Mouse (Mus musculus): ENCODE results near the gene Accsl. TPM values are rescaled to one million over a fixed set of nuclear protein-coding genes. Genes with fewer than 3 reads are reported as not detected.

Gene Accsl
- 0.09 and 0.51 TPM in 2 replicates for polyA plus RNA-seq (2016; fragmentation: Nextera tagmentation; extraction: Ambion mirVana)

DNA sequence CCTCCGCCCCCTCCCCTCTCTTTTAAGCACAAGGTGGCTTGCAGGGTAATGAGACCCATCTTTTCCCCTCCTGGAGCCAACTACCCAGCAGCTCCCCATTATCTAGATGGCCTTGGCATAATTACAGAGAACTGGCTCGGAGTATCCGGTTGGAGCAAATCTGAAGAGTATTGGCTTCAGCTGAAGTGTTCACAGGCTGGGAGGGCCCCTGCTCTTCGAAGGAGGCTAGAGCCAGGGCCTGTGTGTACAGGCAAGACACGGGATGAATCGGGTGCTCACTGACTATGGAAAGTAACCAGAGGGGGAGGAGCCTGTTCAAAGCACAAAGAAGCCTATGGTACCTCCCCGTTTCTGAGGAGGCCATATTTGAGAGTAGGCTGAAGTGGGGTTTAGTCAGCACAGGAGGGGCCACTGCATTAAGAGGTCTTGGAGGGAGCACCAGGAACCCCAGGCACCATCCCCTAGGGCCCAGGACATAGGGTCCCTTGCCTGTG, at the start of gene Accsl:
Gene Accsl, minus strand, starts transcription at position 51 of the 494 bp plus-strand sequence.
- WGBS = 74% methylated on average over 7 of the region's 7 CpGs
- no peaks in the 10 kb centered on the region for H3K27me3 ChIP-seq
- no peak within 1 kb of the TSS for H3K9ac ChIP-seq

DNA sequence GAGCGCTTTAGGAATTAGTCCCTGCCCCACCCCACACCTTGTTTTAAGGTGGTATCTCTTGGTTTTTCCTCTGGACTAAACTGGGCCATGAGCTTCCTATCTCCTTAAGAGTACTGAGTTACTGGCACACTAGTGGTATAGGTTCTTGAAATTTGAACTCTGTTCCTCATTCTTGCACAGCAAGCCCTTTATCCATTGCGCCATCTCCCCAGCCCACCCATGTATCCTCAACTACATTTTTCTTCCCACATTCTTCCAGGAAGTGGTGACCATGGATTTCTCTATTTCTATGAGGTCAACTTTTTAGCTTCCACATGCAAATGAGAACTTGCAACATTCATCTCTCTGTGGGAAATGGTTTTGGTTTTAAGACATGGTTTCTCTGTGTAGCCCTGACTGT, 44.6 kb upstream of the Accsl start:
- no peaks in the 10 kb centered on the region for H3K27me3 ChIP-seq
- no peaks in the 10 kb centered on the region for H3K9me3 ChIP-seq (replicated peaks)
- no peaks in the 10 kb centered on the region for H3K36me3 ChIP-seq
- H3K27ac ChIP-seq = no peak overlapping the region
- no peaks in the 10 kb centered on the region for H3K4me1 ChIP-seq
- H3K4me2 ChIP-seq (replicated peaks) = no peak overlapping the region
- ATAC-seq (ENCODE audit: low FRiP score) = no peak
- no peak overlapping the region for H3K4me3 ChIP-seq
- H3K9ac ChIP-seq = no peak overlapping the region
- WGBS = 92% methylated on average over 2 of the region's 2 CpGs

More for the DNA sequence above, at the start of gene Accsl:
- H3K4me2 ChIP-seq (replicated peaks) = no peak within 1 kb of the TSS
- no peak within 1 kb of the TSS for H3K4me3 ChIP-seq
- ATAC-seq (ENCODE audit: low FRiP score) = no peak
- no peaks in the 10 kb centered on the region for H3K36me3 ChIP-seq
- H3K9me3 ChIP-seq (replicated peaks) = no peaks in the 10 kb centered on the region
- no peak within 1 kb of the TSS for H3K27ac ChIP-seq
- H3K4me1 ChIP-seq = peaks cover 14% of the 10 kb centered on the region

DNA sequence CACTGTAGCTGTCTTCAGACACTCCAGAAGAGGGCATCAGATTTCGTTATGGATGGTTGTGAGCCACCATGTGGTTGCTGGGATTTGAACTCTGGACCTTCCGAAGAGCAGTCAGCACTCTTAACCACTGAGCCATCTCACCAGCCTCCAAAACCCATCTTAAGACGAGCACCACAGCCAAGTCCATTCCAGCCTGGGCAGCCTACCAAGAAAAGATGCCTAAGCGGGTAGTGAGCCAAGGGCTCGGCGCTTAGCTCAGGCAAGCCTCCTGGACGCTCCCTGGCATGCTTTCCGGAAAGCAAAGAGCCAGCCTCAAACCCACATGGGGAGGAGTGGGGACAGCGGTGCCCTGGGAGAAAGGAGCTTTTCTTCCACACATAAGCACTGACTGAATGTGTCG, 43.0 kb upstream of the Accsl start:
- Histone ChIP-seq H3K4me2 (replicated peaks) (no peak overlapping the region), H3K4me3 (no peak overlapping the region), H3K9ac (no peak overlapping the region), H3K4me1 (peaks cover 16% of the 10 kb centered on the region), H3K27me3 (no peaks in the 10 kb centered on the region), H3K9me3 (replicated peaks) (no peaks in the 10 kb centered on the region), H3K36me3 (no peaks in the 10 kb centered on the region), H3K27ac (no peak overlapping the region)
- ATAC-seq (ENCODE audit: low FRiP score) = no peak
- WGBS = 90% methylated on average over 10 of the region's 10 CpGs

DNA sequence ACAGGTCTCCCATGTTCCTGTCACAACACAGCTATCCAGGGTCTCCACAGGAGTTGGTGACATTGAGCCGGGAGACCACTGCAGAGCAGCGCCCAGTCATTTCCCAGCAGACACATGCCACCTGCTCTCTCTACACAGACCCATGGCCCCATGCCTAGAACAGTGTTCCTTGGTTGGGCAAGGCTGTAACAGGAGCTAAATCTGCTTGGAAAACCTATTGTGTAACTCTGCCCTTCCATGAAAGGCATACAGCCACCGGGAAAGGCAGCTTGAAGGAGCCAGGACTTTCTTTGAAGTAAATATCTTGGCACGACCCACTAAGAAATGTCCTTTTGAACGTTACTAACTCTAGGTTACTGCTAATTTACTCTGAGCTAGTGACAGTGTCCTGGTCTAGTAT, 40.8 kb upstream of the Accsl start:
- H3K27me3 ChIP-seq = no peaks in the 10 kb centered on the region
- ATAC-seq (ENCODE audit: low FRiP score) = no peak

DNA sequence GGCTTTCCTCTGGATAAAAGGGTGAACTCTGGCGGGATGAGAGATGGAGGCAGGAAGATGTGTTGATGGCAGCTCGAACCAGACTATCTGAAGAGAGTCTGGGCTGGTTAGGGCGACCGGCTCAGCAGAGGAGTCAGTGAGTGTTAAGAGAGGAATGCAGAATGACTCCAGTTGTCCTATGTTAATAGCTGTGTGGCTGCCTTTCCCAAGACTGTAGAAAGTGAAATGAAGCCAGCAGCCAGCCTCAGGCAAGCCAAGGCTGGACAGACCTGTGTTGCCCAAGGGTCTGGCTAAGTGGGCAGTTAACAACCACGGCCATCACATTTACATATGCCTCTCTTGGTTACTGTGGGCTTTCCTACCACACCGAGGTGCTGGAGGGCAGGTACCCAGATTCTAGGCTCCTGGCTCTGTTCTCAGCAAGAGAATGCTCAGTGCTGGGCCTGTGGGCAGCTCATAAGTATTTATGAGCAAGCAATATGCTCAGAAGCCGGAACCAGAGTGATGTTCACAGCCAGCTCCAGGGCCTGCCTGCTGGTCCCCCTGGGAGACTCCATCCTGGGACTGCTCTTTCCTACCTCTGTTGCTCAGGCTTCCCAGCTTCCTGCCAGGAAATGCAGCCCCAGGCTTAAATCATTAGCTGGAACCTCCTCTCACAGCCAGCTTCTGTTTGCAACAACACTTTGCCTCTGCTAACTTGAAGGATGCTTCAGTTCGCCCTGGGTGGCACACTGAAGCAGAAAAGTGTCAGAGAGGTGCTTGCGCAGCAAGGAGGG, 38.8 kb upstream of the Accsl start:
- ATAC-seq (ENCODE audit: low FRiP score) = peak; percentile 51
- H3K9ac ChIP-seq = no peak overlapping the region
- 66% methylated on average over 9 of the region's 9 CpGs for WGBS
- H3K9me3 ChIP-seq (replicated peaks) = no peaks in the 10 kb centered on the region
- H3K27ac ChIP-seq = peak overlapping the region; percentile 45
- H3K36me3 ChIP-seq = no peaks in the 10 kb centered on the region
- H3K4me3 ChIP-seq = no peak overlapping the region
- peaks cover 24% of the 10 kb centered on the region for H3K4me1 ChIP-seq
- H3K27me3 ChIP-seq = no peaks in the 10 kb centered on the region
- no peak overlapping the region for H3K4me2 ChIP-seq (replicated peaks)

More for the DNA sequence above, 40.8 kb upstream of the Accsl start:
- H3K4me1 ChIP-seq = peaks cover 24% of the 10 kb centered on the region
- no peak overlapping the region for H3K9ac ChIP-seq
- no peak overlapping the region for H3K27ac ChIP-seq
- H3K4me2 ChIP-seq (replicated peaks) = no peak overlapping the region
- H3K4me3 ChIP-seq = no peak overlapping the region
- no peaks in the 10 kb centered on the region for H3K36me3 ChIP-seq
- WGBS = 78% methylated on average over 5 of the region's 5 CpGs
- H3K9me3 ChIP-seq (replicated peaks) = no peaks in the 10 kb centered on the region

DNA sequence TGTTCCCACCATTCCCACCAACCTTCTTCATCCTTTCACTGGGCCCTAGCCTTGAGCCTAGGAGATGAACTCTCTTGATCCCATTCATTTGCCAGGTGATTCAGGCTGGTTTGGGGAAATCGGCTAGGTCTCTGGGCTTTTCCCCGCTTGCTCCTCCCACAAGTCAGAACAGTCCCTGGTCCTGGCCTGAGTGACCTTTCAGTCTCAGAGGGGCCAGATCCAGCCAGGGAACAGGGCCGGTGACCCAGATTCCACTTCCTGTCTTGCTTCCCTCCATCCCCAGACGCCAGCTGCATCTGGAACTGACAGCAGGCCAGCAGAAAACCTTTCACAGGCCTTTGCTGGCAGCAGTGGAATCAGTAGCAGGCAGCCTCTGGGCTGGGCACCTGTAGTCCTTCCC, 37.4 kb upstream of the Accsl start:
- Histone ChIP-seq H3K9me3 (replicated peaks) (no peaks in the 10 kb centered on the region), H3K27me3 (no peaks in the 10 kb centered on the region), H3K4me3 (no peak overlapping the region), H3K9ac (no peak overlapping the region), H3K4me1 (peaks cover 24% of the 10 kb centered on the region), H3K4me2 (replicated peaks) (no peak overlapping the region), H3K27ac (no peak overlapping the region), H3K36me3 (no peaks in the 10 kb centered on the region)
- 25% methylated on average over 4 of the region's 4 CpGs for WGBS
- ATAC-seq (ENCODE audit: low FRiP score) = no peak

DNA sequence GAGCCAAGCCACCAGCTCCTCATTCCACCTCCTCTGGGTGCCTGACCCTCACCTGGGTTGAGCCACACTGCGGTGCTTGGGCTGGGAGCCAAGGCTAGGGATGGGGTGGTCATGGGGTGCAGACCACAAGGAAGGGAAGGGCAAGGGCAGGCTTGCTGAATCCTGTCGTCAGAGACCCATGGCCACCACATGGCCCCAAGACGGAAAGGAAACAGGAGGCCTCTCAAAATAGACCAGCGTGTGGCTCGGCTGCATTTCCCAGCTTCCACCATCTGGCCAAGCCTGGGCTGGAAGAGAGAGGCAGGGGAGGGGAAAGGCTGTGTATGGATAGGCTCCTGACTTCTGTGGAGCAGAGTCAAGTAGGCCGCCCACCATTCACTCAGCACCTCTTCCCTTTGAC, 34.5 kb upstream of the Accsl start:
- Histone ChIP-seq H3K4me2 (replicated peaks) (no peak overlapping the region), H3K9me3 (replicated peaks) (no peaks in the 10 kb centered on the region), H3K4me3 (no peak overlapping the region), H3K27me3 (no peaks in the 10 kb centered on the region), H3K36me3 (no peaks in the 10 kb centered on the region), H3K4me1 (peaks cover 22% of the 10 kb centered on the region), H3K9ac (no peak overlapping the region), H3K27ac (no peak overlapping the region)
- no peak for ATAC-seq (ENCODE audit: low FRiP score)
- WGBS = 68% methylated on average over 6 of the region's 6 CpGs

DNA sequence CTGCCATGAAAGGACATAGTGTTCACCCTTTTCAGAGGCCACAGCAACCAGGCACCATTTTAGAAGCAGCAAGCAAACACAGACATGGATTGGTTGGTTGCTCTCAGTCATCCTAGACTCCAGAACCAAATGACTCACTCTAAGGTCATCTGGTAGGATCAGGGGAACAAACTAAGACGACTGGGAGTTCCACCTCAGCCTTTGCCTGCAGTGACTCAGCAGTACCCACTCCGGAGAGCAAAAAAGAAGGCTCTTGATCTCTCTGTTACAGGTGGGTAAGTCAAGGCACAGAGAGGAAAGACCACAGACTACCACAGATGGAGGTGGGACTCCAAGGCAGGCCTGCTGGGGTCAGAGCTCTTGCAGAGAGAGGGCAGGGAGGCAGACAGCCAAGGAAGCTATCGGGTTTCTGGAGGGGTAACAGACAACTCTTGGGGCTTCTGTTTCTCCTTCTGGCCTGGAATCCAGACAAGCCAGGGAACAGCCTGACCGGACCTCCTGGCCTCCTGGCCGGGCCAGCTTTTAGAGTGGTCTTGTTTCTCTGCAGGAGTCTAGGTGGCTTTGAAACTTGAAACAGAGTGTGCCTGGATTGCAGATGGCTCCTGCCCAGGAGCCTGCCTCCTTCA, 33.8 kb upstream of the Accsl start:
- H3K4me3 ChIP-seq = no peak overlapping the region
- peaks cover 16% of the 10 kb centered on the region for H3K4me1 ChIP-seq
- ATAC-seq (ENCODE audit: low FRiP score) = no peak
- no peaks in the 10 kb centered on the region for H3K9me3 ChIP-seq (replicated peaks)
- no peak overlapping the region for H3K9ac ChIP-seq
- H3K27me3 ChIP-seq = no peaks in the 10 kb centered on the region
- no peaks in the 10 kb centered on the region for H3K36me3 ChIP-seq
- WGBS = 65% methylated on average over 5 of the region's 5 CpGs
- H3K4me2 ChIP-seq (replicated peaks) = no peak overlapping the region
- no peak overlapping the region for H3K27ac ChIP-seq

DNA sequence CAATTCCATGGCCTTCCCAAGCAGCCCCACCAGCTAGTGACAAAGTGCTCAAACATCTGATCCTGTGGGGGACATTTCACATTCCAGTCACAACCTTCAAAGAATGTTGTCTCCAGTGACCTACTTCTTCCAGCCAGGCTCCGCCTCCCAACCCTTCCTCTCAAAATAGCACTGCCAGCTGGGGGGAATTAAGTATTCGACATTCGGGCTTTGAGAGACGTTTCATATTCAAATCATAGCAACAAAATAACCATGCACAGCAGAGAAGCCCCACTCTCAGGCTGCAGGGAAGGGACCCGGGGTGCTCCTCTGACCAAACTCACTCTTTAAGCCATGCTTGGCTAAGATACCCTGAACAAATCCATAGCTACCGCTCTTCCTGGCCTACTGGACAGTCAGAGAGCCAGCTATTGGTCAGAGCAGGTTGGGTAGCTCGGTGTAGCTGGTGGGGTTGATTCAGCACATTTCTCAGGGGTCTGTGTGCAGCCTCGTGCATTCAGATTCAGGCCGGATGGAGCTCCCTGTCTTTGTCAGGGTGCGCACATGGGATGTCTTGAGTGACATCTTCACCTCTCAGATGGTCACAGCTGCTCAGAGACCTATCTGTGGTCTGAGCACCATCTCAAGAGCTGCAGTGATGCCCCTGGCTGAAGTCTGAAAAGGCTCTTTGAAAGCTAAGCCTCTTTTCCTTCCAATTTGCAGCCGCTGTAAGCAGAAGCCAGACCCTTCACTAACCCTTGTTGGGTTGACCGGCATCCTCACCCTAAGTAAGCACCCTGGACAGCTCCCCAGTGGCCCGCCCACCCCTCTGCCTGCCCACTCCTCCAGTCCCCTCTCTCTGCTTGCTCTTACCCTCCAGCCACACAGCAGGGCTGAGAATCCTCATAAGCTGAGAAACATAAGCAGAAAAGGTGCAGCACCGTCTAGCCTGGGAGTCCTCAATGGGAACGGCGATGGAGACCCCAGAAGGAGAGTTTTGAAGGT, 30.7 kb upstream of the Accsl start:
- Histone ChIP-seq H3K4me2 (replicated peaks) (no peak overlapping the region), H3K36me3 (no peaks in the 10 kb centered on the region), H3K4me1 (no peaks in the 10 kb centered on the region), H3K27me3 (no peaks in the 10 kb centered on the region), H3K27ac (no peak overlapping the region), H3K9ac (no peak overlapping the region), H3K4me3 (no peak overlapping the region), H3K9me3 (replicated peaks) (no peaks in the 10 kb centered on the region)
- no peak for ATAC-seq (ENCODE audit: low FRiP score)
- WGBS = 49% methylated on average over 16 of the region's 16 CpGs

DNA sequence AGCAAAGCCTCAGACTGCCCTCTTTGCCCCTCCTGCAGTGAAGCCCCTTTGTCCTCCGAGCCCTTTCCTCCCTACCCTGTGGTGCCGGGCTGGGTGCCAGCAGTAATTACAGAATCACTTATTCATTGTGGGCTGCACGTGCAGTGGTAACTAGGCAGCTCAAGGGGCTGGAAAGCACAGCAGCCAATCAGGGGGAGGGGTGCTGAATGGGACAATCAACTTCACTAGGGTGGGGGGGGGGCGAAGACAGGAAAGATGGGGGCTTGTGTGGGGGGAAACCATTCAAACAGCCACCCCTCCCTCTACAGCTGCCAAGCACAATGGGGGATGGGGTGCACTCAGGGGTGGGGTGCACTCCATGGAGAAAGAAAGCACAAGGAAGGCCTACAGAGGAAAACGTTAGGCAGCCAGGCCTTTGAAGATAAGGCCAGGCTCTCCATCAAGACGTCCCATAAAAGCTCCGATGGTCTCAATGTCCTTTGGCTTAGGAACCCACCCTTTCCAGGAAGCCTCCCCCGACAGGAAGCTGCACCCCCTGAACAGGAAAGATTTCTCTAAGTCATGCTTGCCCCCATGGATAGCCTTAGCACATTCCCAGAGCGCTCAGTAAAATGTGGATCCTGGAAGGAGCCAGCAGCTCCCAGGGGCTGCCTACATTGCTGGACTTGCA, 22.8 kb upstream of the Accsl start:
- H3K36me3 ChIP-seq = no peaks in the 10 kb centered on the region
- peaks cover 22% of the 10 kb centered on the region for H3K4me1 ChIP-seq
- peak; percentile 98 for ATAC-seq (ENCODE audit: low FRiP score)
- peak overlapping the region; percentile 82 for H3K27ac ChIP-seq
- no peak overlapping the region for H3K4me2 ChIP-seq (replicated peaks)
- WGBS = 22% methylated on average over 9 of the region's 9 CpGs
- no peaks in the 10 kb centered on the region for H3K9me3 ChIP-seq (replicated peaks)
- H3K4me3 ChIP-seq = no peak overlapping the region
- no peak overlapping the region for H3K9ac ChIP-seq
- no peaks in the 10 kb centered on the region for H3K27me3 ChIP-seq

DNA sequence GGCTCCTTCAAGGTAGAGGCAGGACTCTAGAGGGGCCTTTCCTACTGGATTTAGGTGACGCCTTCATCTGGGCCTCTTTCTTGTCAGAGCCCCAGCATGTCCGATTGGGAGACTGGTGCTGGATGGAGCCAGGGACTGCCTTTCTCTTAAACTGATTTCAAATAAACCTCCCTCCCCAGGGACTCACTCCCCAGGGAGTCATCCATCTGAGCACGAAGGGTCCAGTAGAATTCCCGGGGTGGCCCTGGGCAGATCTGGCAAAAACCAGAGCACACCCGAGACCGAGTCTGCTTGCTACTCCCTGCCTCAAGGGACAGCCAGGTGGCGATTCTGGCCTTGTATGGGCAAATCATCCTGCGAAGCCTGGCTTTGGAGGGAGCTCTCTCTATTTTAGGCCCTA, 21.2 kb upstream of the Accsl start:
- no peak overlapping the region for H3K27ac ChIP-seq
- no peak overlapping the region for H3K4me3 ChIP-seq
- 69% methylated on average over 8 of the region's 8 CpGs for WGBS
- no peaks in the 10 kb centered on the region for H3K36me3 ChIP-seq
- no peaks in the 10 kb centered on the region for H3K27me3 ChIP-seq
- no peak overlapping the region for H3K4me2 ChIP-seq (replicated peaks)
- no peak overlapping the region for H3K9ac ChIP-seq
- ATAC-seq (ENCODE audit: low FRiP score) = no peak
- H3K9me3 ChIP-seq (replicated peaks) = no peaks in the 10 kb centered on the region
- peaks cover 22% of the 10 kb centered on the region for H3K4me1 ChIP-seq

Measured in hindbrain, embryonic 12.5 days (tissue).